Mouse (Mus musculus) frontal cortex, postnatal 14 days (tissue): Measurements from ENCODE around the gene Smurf2.

Experiments
- DNase-seq, 2 experiments: peaks; one replicate each; pipeline ENCODE4 v3.0.0; 2022; ENCODE audit warnings: low spot score in 2 of 2

Gene Smurf2

GRCm38 (mm10) chr11:106907253-106907652, 13.3 kb downstream of the Smurf2 start:
- no peak for DNase-seq

GRCm38 (mm10) chr11:106905707-106906106, 14.8 kb downstream of the Smurf2 start:
- DNase-seq: no peak

GRCm38 (mm10) chr11:106899804-106900203, 20.7 kb downstream of the Smurf2 start:
- DNase-seq: no peak

- no peak for DNase-seq
Observed at GRCm38 (mm10) chr11:106896561-106897168, 23.9 kb downstream of the Smurf2 start.

- DNase-seq: no peak
Observed at GRCm38 (mm10) chr11:106883656-106884055, 36.9 kb downstream of the Smurf2 start.

- DNase-seq: no peak
Observed at GRCm38 (mm10) chr11:106872650-106873049, 47.9 kb downstream of the Smurf2 start.

- DNase-seq: no peak
Observed at GRCm38 (mm10) chr11:106851438-106851837, 69.1 kb downstream of the Smurf2 start.

- DNase-seq: no peak
Observed at GRCm38 (mm10) chr11:106842002-106842401, 78.5 kb downstream of the Smurf2 start.

GRCm38 (mm10) chr11:106828079-106828478, 92.4 kb downstream of the Smurf2 start:
- DNase-seq: no peak

GRCm38 (mm10) chr11:106824403-106824802, 96.1 kb downstream of the Smurf2 start:
- no peak for DNase-seq

- DNase-seq: no peak
Observed at GRCm38 (mm10) chr11:106823741-106824140, 96.8 kb downstream of the Smurf2 start.

- DNase-seq: no peak
Observed at GRCm38 (mm10) chr11:106822911-106823310, 97.6 kb downstream of the Smurf2 start.

- no peak for DNase-seq
Observed at GRCm38 (mm10) chr11:106822491-106822890, 98.0 kb downstream of the Smurf2 start.

- no peak for DNase-seq
Observed at GRCm38 (mm10) chr11:106821397-106821796, 99.1 kb downstream of the Smurf2 start.

- no peak for DNase-seq
Observed at GRCm38 (mm10) chr11:106820972-106821371, 99.5 kb downstream of the Smurf2 start.

- no peak for DNase-seq
Observed at GRCm38 (mm10) chr11:106820252-106820651, 100.3 kb downstream of the Smurf2 start.

- DNase-seq: no peak
Observed at GRCm38 (mm10) chr11:106819595-106819994, 100.9 kb downstream of the Smurf2 start.

GRCm38 (mm10) chr11:106818341-106818740, 102.2 kb downstream of the Smurf2 start:
- no peak for DNase-seq

- DNase-seq: no peak
Observed at GRCm38 (mm10) chr11:106817808-106818207, 102.7 kb downstream of the Smurf2 start.

GRCm38 (mm10) chr11:106817156-106817555, 103.4 kb downstream of the Smurf2 start:
- no peak for DNase-seq

GRCm38 (mm10) chr11:106816316-106816715, 104.2 kb downstream of the Smurf2 start:
- DNase-seq: no peak

GRCm38 (mm10) chr11:106815761-106816160, 104.8 kb downstream of the Smurf2 start:
- no peak for DNase-seq

- no peak for DNase-seq
Observed at GRCm38 (mm10) chr11:106815331-106815730, 105.2 kb downstream of the Smurf2 start.
